Mouse (Mus musculus): ENCODE measurements around the gene Tet3. TPM values are rescaled to one million over a fixed set of nuclear protein-coding genes. Genes with fewer than 3 reads are reported as not detected.
"Not testable (repeated sequence)": the region's sequence is repeated elsewhere in the genome, so short reads cannot be mapped to it uniquely, and the experiment has no call there.

Tet3 gene
- polyA plus RNA-seq, 1 experiment from 2014 or later: 30.5 TPM

GRCm38 (mm10) chr6:83349274-83349958 lies 109.5 kb downstream of the Tet3 start:
- no peaks in the 10 kb centered on the region for H3K27me3 ChIP-seq (replicated peaks; ENCODE audit: insufficient read depth, low read length)
- H3K4me1 ChIP-seq (ENCODE audit: insufficient read depth, low read depth, low read length): peaks cover 14% of the 10 kb centered on the region
- no peak overlapping the region for H3K27ac ChIP-seq (ENCODE audit: low read length)
- peak; percentile 85 for DNase-seq (ENCODE audit: low spot score)
- WGBS: under 1% methylated on average over 40 of the region's 53 CpGs
- H3K36me3 ChIP-seq (ENCODE audit: insufficient read depth, low read length): peaks cover 6% of the 10 kb centered on the region; the same call in 1 of the 2 replicates
- H3K9ac ChIP-seq (replicated peaks; ENCODE audit: low read depth): peak overlapping the region; percentile 90
- H3K4me2 ChIP-seq (replicated peaks; ENCODE audit: low read depth, low read length): peak overlapping the region; percentile 86
- no peaks in the 10 kb centered on the region for H3K9me3 ChIP-seq (ENCODE audit: low read length)
- H3K4me3 ChIP-seq (ENCODE audit: low read depth, low read length): peak overlapping the region; percentile 72
- TF ChIP-seq CTCF (IDR thresholded peaks at IDR 0.05) (peak; percentile 84), EP300 (IDR thresholded peaks at IDR 0.05) (no peak)
- peak; percentile 96 for ATAC-seq

DNA sequence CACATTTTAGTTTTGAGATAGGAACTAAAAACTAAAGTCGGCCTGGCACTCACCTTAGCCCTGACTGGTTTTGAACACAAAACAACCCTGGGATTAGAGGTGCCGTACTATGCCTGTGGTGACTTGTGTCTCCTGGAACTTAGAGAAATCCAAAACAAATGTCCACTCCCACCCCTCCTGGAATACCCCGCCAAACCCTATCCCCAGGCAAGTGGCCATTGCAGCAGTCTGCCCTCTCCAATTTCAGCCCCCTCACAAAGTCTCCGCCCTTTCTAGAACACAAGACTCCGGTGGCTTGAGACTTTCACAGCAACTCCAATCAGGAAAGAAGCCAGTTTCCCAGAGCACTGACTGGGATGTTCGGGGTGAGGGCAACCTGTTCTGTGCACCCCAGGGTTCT lies 110.0 kb downstream of the Tet3 start, which contains the start of gene Bola3:
Gene Bola3, plus strand, starts transcription at position 275 of the 400 bp plus-strand sequence.
- H3K4me1 ChIP-seq (ENCODE audit: insufficient read depth, low read depth, low read length): peaks cover 14% of the 10 kb centered on the region
- ATAC-seq: peak; percentile 31
- 0 out of 2 replicates have a peak, but pooled peaks cover 3% of the 10 kb centered on the region for H3K36me3 ChIP-seq (ENCODE audit: insufficient read depth, low read length)
- H3K27me3 ChIP-seq (replicated peaks; ENCODE audit: insufficient read depth, low read length): no peaks in the 10 kb centered on the region
- peak within 1 kb of the TSS; percentile 72 for H3K4me3 ChIP-seq (ENCODE audit: low read depth, low read length)
- peak; percentile 56 for DNase-seq (ENCODE audit: low spot score)
- peak within 1 kb of the TSS; percentile 86 for H3K4me2 ChIP-seq (replicated peaks; ENCODE audit: low read depth, low read length)
- H3K9ac ChIP-seq (replicated peaks; ENCODE audit: low read depth): peak within 1 kb of the TSS; percentile 90
- H3K27ac ChIP-seq (ENCODE audit: low read length): no peak within 1 kb of the TSS
- no peaks in the 10 kb centered on the region for H3K9me3 ChIP-seq (ENCODE audit: low read length)
- WGBS: 26% methylated on average over 6 of the region's 6 CpGs
- no peak for TF ChIP-seq CTCF (IDR thresholded peaks at IDR 0.05)
- no peak for TF ChIP-seq EP300 (IDR thresholded peaks at IDR 0.05)

DNA sequence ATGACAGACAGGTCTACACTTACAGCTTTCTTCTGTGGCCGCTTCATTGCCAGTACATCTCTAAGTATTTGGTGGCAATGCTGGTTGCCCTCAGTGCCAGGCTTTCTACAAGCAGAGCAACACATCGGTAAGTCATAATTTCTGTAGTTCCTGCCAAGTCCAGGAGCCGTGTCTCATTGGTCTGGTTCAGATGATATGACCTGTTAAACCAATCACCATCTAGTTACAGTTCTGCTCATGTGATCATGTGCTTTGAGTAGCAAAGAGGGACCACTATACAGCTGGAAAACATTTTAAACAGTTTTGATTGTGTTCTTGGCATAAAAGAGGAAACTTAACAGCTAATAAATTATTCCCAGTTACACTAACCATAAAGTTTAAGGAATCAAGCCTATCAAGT lies 111.0 kb downstream of the Tet3 start:
- Histone ChIP-seq H3K36me3 (ENCODE audit: insufficient read depth, low read length) (0 out of 2 replicates have a peak, but pooled peaks cover under 1% of the 10 kb centered on the region), H3K27me3 (replicated peaks; ENCODE audit: insufficient read depth, low read length) (no peaks in the 10 kb centered on the region), H3K4me2 (replicated peaks; ENCODE audit: low read depth, low read length) (no peak overlapping the region), H3K9ac (replicated peaks; ENCODE audit: low read depth) (no peak overlapping the region), H3K27ac (ENCODE audit: low read length) (no peak overlapping the region), H3K4me3 (ENCODE audit: low read depth, low read length) (no peak overlapping the region), H3K9me3 (ENCODE audit: low read length) (no peaks in the 10 kb centered on the region), H3K4me1 (ENCODE audit: insufficient read depth, low read depth, low read length) (peaks cover 14% of the 10 kb centered on the region)
- peak; percentile 61 for ATAC-seq
- peak; percentile 70 for DNase-seq (ENCODE audit: low spot score)
- 60% methylated on average over 3 of the region's 3 CpGs for WGBS
- no peak for TF ChIP-seq EP300 (IDR thresholded peaks at IDR 0.05)
- TF ChIP-seq CTCF (IDR thresholded peaks at IDR 0.05): no peak

DNA sequence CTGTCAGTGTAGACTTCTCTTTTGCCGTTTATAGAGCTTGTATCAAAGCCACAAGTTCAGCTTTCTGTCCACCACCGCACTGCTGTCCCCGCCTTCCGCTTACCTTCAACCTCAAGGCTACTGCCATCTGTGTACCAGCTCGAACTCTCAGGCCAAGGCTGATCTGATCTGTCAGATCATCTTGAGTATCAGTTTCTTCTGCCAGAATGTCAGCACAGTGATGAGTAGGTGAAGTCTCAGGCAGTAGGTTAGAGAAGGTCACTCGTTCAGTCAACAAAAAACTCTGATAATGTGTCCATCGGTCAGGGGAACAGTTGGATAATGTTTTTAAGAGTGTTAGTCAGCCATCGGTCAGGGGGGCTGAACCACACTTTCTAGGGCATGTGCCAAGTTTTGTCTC lies 113.6 kb downstream of the Tet3 start:
- H3K27me3 ChIP-seq (replicated peaks; ENCODE audit: insufficient read depth, low read length); H3K27ac ChIP-seq (ENCODE audit: low read length); ATAC-seq; H3K9me3 ChIP-seq (ENCODE audit: low read length); H3K4me2 ChIP-seq (replicated peaks; ENCODE audit: low read depth, low read length); H3K9ac ChIP-seq (replicated peaks; ENCODE audit: low read depth); DNase-seq (ENCODE audit: low spot score); H3K4me3 ChIP-seq (ENCODE audit: low read depth, low read length): not testable (repeated sequence)
- peaks cover 13% of the 10 kb centered on the region for H3K4me1 ChIP-seq (ENCODE audit: insufficient read depth, low read depth, low read length)
- peaks cover 10% of the 10 kb centered on the region; the same call in 1 of the 2 replicates for H3K36me3 ChIP-seq (ENCODE audit: insufficient read depth, low read length)
- 74% methylated on average over 8 of the region's 8 CpGs for WGBS

DNA sequence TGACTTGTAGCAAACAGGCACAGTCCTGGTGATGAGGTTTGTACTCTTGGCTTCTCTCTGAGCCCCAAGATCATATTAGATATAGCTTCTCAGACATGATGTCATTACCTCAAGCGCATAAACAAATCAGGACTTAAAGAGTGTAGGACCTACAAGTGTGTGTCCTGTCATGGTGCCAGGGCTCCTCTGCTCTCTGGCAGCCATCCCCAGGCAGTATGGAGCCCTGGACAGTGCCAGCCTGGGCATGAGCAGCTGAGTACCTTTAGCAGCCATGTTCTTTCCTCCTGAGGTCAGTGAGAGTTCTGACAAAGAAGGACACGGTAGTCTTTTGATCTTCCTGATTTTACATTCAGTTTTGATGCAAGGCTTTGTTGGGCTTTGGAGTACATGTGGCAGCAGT lies 115.9 kb downstream of the Tet3 start:
- Histone ChIP-seq H3K4me2 (replicated peaks; ENCODE audit: low read depth, low read length) (no peak overlapping the region), H3K27ac (ENCODE audit: low read length) (no peak overlapping the region), H3K9me3 (ENCODE audit: low read length) (no peaks in the 10 kb centered on the region), H3K36me3 (ENCODE audit: insufficient read depth, low read length) (peaks cover 17% of the 10 kb centered on the region), H3K4me3 (ENCODE audit: low read depth, low read length) (no peak overlapping the region), H3K27me3 (replicated peaks; ENCODE audit: insufficient read depth, low read length) (no peaks in the 10 kb centered on the region), H3K9ac (replicated peaks; ENCODE audit: low read depth) (no peak overlapping the region), H3K4me1 (ENCODE audit: insufficient read depth, low read depth, low read length) (no peaks in the 10 kb centered on the region)
- no peak for TF ChIP-seq EP300 (IDR thresholded peaks at IDR 0.05)
- no peak for TF ChIP-seq CTCF (IDR thresholded peaks at IDR 0.05)
- ATAC-seq: no peak
- WGBS: 90% methylated on average over 2 of the region's 2 CpGs
- DNase-seq (ENCODE audit: low spot score): no peak

- no peaks in the 10 kb centered on the region for H3K27me3 ChIP-seq (replicated peaks; ENCODE audit: insufficient read depth, low read length)
- no peaks in the 10 kb centered on the region for H3K9me3 ChIP-seq (ENCODE audit: low read length)
- DNase-seq (ENCODE audit: low spot score) (no peak), ATAC-seq (no peak)
- no peaks in the 10 kb centered on the region for H3K4me1 ChIP-seq (ENCODE audit: insufficient read depth, low read depth, low read length)
- 78% methylated on average over 3 of the region's 3 CpGs for WGBS
- no peak overlapping the region for H3K27ac ChIP-seq (ENCODE audit: low read length)
- H3K36me3 ChIP-seq (ENCODE audit: insufficient read depth, low read length): peaks cover 21% of the 10 kb centered on the region
- H3K4me3 ChIP-seq (ENCODE audit: low read depth, low read length): no peak overlapping the region
- no peak for TF ChIP-seq CTCF (IDR thresholded peaks at IDR 0.05)
- TF ChIP-seq EP300 (IDR thresholded peaks at IDR 0.05): no peak
- H3K4me2 ChIP-seq (replicated peaks; ENCODE audit: low read depth, low read length): no peak overlapping the region
- no peak overlapping the region for H3K9ac ChIP-seq (replicated peaks; ENCODE audit: low read depth)
Observed at GRCm38 (mm10) chr6:83341387-83341786, 117.5 kb downstream of the Tet3 start.
